Mouse (Mus musculus) liver, adult 2 months (tissue): Measurements from ENCODE around the gene Olfr18.

ENCODE experiments used
- CTCF ChIP-seq: fragments of 200-500 bp; IDR thresholded peaks from 2 replicates; pipeline ENCODE4 v1.5.1; 2011; ENCODE audit warnings: low read depth, low read length, control low read depth
- POLR2A ChIP-seq: fragments of 200-500 bp; IDR thresholded peaks from 2 replicates; pipeline ENCODE4 v1.6.1; 2011; ENCODE audit warnings: low read length, control low read depth; ENCODE audit not compliant: insufficient read depth; ENCODE audit errors: extremely low read depth

DNA sequence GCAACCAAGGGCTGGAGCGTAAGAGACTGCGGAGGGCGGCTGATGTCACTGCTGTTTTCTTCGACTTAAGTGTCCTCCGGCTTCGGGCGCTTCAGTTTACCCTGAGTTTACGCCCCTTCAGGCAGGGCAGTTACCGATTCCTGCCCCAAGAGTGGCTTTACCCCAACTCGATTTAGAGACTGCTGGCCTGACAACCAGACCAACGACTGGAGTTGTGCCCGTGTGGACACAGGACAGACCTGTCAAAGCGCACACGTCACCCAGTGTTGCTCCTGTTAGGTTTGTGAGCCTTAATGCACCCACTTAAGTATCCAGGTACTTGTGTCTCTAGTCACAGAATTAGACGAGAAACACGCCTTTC is 49.4 kb upstream of the Olfr18 start:
- no peak; the same call in 1 of the 2 replicates for TF ChIP-seq CTCF
- TF ChIP-seq POLR2A, result no peak
